Mouse (Mus musculus) liver, embryonic 14.5 days (tissue): ENCODE measurements around the gene Hivep3. TPM values are rescaled to one million over a fixed set of nuclear protein-coding genes. Genes with fewer than 3 reads are reported as not detected.

ENCODE experiments used
- ATAC-seq: fragments of 200-750 bp; cut with Nextera tagmentation; 2 replicates; pipeline ENCODE4 v1.8.0; 2017; ENCODE audit warnings: moderate number of reproducible peaks, mild to moderate bottlenecking, moderate library complexity; ENCODE audit not compliant: insufficient read depth
- DNase-seq, 3 experiments: peaks; one replicate each; pipeline ENCODE4 v3.0.0-alpha.2; 2012 to 2013; ENCODE audit warnings: low read depth in 3 of 3, low spot score in 3 of 3
- H3K27ac ChIP-seq: fragments of 300-500 bp; sonication (generic); 2 replicates; pipeline ENCODE4 v1.5.1; 2014; ENCODE audit warnings: moderate library complexity, mild to moderate bottlenecking, control low read depth, inconsistent platforms
- H3K27me3 ChIP-seq: fragments of 300-500 bp; sonication (generic); 2 replicates; pipeline ENCODE4 v1.6.1; 2014; ENCODE audit warnings: mild to moderate bottlenecking, low read length, moderate library complexity; ENCODE audit not compliant: control insufficient read depth, insufficient read depth
- H3K36me3 ChIP-seq: fragments of 300-500 bp; sonication (generic); replicated peaks from 2 replicates; pipeline ENCODE4 v1.6.1; 2014; ENCODE audit warnings: low read depth; ENCODE audit not compliant: control insufficient read depth, insufficient read depth
- H3K4me1 ChIP-seq, 2 experiments: fragments of 200-500 bp in 1 of 2; fragments of 300-500 bp in 1 of 2; sonication (generic) in 1 of 2; replicated peaks; 2 replicates each; pipeline ENCODE4 v1.6.1; 2012 to 2014; ENCODE audit warnings: antibody characterized with exemption in 1 of 2, inconsistent platforms in 1 of 2, low read length in 1 of 2; ENCODE audit not compliant: control insufficient read depth in 2 of 2, insufficient read depth in 2 of 2
- H3K4me2 ChIP-seq: fragments of 300-500 bp; sonication (generic); 2 replicates; pipeline ENCODE4 v1.6.1; 2014; ENCODE audit warnings: low read depth, mild to moderate bottlenecking, control low read depth, moderate library complexity
- H3K4me3 ChIP-seq, 2 experiments: fragments of 200-500 bp in 1 of 2; fragments of 300-500 bp in 1 of 2; sonication (generic) in 1 of 2; 2 replicates each; pipeline ENCODE4 v1.5.1; 2012 to 2014; ENCODE audit warnings: low read depth in 2 of 2, low read length in 2 of 2, mild to moderate bottlenecking in 2 of 2, control low read depth in 1 of 2, inconsistent platforms in 1 of 2, moderate library complexity in 1 of 2; ENCODE audit not compliant: insufficient read depth in 1 of 2
- H3K9ac ChIP-seq: fragments of 300-500 bp; sonication (generic); replicated peaks from 2 replicates; pipeline ENCODE4 v1.6.1; 2014; ENCODE audit warnings: mild to moderate bottlenecking, control low read depth, moderate library complexity
- H3K9me3 ChIP-seq: fragments of 300-500 bp; sonication (generic); 2 replicates; pipeline ENCODE4 v1.6.1; 2016; ENCODE audit warnings: low read length, mixed read lengths; ENCODE audit not compliant: control insufficient read depth
- CTCF ChIP-seq: IDR thresholded peaks from 2 replicates; pipeline ENCODE4 v1.5.1; 2016; ENCODE audit warnings: antibody characterized with exemption, low read depth, control low read depth
- EP300 ChIP-seq: IDR thresholded peaks from 2 replicates; pipeline ENCODE4 v1.6.1; 2016; ENCODE audit warnings: antibody characterized with exemption, low read depth
- WGBS: fragments of 180-500 bp; shearing (Covaris S2); extraction: QIAGEN DNeasy Blood & Tissue Kit; methylation state at CpG from one replicate; pipeline ENCODE4 v1.1.7; 2014; ENCODE audit not compliant: insufficient replicate concordance; 5-methylcytosine and 5-hydroxymethylcytosine counted together
- polyA plus RNA-seq, 2 experiments: library from polyadenylated mRNA; depleted of rRNA in 1 of 2; stranded (reverse) in 1 of 2; unstranded in 1 of 2; fragments of >200 nt; fragmentation: Nextera tagmentation in 1 of 2; extraction: Ambion mirVana in 1 of 2; gene quantifications; 2 replicates each; pipeline versions ENCODE4 v1.2.1 to v1.2.3; 2012 to 2014

Hivep3 gene
- polyA plus RNA-seq, 2 experiments, result 1.9 to 2.7 TPM

DNA sequence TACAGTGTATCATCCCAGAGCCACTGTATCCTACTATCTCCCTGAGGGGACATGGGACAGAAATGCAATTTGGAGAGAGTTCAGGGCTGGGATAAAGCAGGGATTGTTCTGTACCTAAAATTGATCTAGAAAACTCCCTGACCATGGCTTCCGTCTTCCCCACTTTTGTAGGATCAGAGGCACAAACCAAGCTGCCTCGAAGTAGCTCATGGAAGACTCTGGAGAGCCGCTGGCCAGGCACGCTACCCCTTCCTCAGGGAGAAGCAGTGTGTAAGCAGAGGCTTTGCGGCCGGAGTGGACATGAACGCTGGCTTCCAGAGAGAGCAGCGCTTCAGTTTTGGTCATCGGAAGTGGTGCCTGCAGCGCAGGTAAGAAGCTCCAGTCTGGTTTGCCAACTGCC, 331.1 kb downstream of the Hivep3 start, which contains the start of gene AL607142.1:
Gene AL607142.1 (plus strand): TSS at position 301 of the 400 bp plus-strand sequence.
- 83% methylated on average over 10 of the region's 10 CpGs for whole genome bisulfite sequencing
- TF ChIP-seq EP300 (no peak), CTCF (no peak)

GRCm38 (mm10) chr4:120066841-120067591, 333.4 kb downstream of the Hivep3 start:
- Histone ChIP-seq H3K9me3 (no peaks in the 10 kb centered on the region), H3K4me2 (no peak overlapping the region), H3K4me3 (no peak overlapping the region), H3K4me1 (no peaks in the 10 kb centered on the region), H3K27me3 (no peaks in the 10 kb centered on the region), H3K36me3 (no peaks in the 10 kb centered on the region), H3K9ac (no peak overlapping the region), H3K27ac (no peak overlapping the region)
- ATAC-seq (no peak), DNase-seq (no peak)
- TF ChIP-seq EP300 (no peak), CTCF (no peak)
- WGBS, result 71% methylated on average over 9 of the region's 9 CpGs

More for the DNA sequence above, 331.1 kb downstream of the Hivep3 start, which contains the start of gene AL607142.1:
- no peak within 1 kb of the TSS for H3K9ac ChIP-seq
- H3K27me3 ChIP-seq, result no peaks in the 10 kb centered on the region
- no peaks in the 10 kb centered on the region for H3K4me1 ChIP-seq
- DNase-seq (no peak), ATAC-seq (no peak)
- no peak within 1 kb of the TSS for H3K4me2 ChIP-seq
- no peak within 1 kb of the TSS for H3K27ac ChIP-seq
- no peaks in the 10 kb centered on the region for H3K36me3 ChIP-seq
- H3K4me3 ChIP-seq, result no peak within 1 kb of the TSS
- H3K9me3 ChIP-seq, result no peaks in the 10 kb centered on the region

DNA sequence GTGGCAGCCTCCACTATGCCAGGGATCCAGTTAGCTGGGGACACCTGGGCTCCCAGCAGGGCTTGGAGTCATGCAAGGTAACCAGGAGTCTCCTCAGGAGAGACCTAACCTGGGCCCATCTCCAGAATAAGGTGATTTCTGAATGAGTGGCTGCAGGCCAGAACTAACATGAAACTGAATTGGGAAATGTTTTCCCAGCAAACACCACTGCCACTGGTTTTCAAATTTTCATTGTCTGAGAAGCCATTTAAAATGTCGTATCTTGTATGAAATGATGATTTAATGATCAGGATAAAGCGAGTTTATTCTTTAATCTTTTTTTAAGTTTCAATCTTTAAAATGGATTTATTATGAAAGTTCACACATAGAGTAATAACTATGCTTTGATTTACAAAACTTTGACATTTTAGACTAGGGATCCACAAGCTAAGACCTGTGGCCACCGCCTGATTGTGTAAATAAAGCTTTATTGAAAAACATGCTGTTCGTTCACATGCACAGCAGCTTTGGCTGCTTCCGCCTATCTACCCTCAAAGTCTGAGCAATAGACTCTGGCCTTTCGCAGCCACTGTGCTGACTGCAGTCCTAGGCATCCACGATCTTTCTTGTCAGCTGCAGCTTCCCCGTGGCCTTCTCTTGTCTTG, 334.1 kb downstream of the Hivep3 start:
- no peak for ATAC-seq
- WGBS, result 63% methylated on average over 8 of the region's 8 CpGs
- H3K36me3 ChIP-seq, result no peaks in the 10 kb centered on the region
- DNase-seq, result no peak
- H3K9me3 ChIP-seq, result no peaks in the 10 kb centered on the region
- H3K27ac ChIP-seq, result no peak overlapping the region
- no peaks in the 10 kb centered on the region for H3K27me3 ChIP-seq
- H3K4me1 ChIP-seq, result no peaks in the 10 kb centered on the region
- no peak overlapping the region for H3K4me2 ChIP-seq
- no peak overlapping the region for H3K9ac ChIP-seq
- no peak for TF ChIP-seq EP300
- TF ChIP-seq CTCF, result no peak
- H3K4me3 ChIP-seq, result no peak overlapping the region

DNA sequence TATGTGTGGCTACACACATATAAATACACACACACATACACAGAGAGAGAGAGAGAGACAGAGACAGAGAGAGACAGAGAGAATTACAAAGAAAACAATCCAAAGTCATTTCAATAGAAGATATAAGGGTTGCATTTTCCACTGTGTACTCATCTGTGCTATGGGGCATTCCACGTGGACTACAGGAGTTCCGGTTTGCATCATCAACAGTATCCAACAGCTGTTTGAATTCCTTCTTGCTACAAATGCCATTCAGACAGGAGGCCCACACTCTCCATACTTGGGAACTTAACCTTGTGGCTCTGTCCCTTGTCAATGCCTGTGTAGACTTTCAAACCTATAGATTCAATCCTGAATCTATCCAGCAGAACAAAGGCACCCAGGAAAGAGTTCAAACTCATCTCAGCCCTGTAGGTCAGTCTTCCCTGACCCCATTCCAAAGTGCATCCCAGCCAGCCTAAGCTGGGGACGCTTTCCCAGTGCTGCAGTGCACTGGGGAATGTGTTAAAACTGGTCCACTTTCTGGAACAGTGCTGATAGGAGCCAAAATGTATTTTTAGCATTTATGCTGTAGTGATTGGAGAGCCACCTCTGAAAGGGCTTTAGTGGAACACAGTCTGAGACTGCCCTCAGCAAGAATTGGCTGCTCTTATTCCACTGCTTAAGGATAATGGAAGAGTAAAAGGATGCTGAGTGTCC, 335.4 kb downstream of the Hivep3 start:
- 62% methylated on average over 3 of the region's 3 CpGs for WGBS
- no peaks in the 10 kb centered on the region for H3K9me3 ChIP-seq
- H3K4me2 ChIP-seq, result no peak overlapping the region
- no peak overlapping the region for H3K4me3 ChIP-seq
- no peaks in the 10 kb centered on the region for H3K4me1 ChIP-seq
- H3K27me3 ChIP-seq, result no peaks in the 10 kb centered on the region
- H3K36me3 ChIP-seq, result no peaks in the 10 kb centered on the region
- ATAC-seq (no peak), DNase-seq (no peak)
- TF ChIP-seq EP300 (no peak), CTCF (no peak)
- H3K27ac ChIP-seq, result no peak overlapping the region
- H3K9ac ChIP-seq, result no peak overlapping the region

DNA sequence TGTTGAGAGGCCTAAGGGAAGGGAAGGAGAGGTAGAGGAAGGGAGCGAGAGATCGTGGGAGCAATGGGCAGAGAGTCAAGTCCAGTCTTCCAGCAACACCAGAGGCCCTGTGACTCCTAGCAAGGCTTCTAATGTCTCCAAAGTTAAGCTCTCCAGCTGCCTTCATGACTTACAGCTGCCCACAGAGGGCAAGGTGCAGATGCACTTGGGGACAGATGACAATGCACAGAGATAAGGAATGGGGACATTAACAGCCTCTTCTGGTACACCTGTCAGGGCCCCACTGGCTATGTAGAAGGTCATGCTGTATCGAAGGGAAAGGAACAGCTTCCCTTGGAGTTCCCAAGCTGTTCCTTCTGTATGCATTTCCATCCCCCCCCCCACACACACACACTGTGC, 336.0 kb downstream of the Hivep3 start:
- ATAC-seq, result no peak
- no peak overlapping the region for H3K4me3 ChIP-seq

More for the DNA sequence above, 336.0 kb downstream of the Hivep3 start:
- H3K27ac ChIP-seq, result no peak overlapping the region
- H3K9ac ChIP-seq, result no peak overlapping the region
- no peaks in the 10 kb centered on the region for H3K36me3 ChIP-seq
- H3K27me3 ChIP-seq, result no peaks in the 10 kb centered on the region
- no peaks in the 10 kb centered on the region for H3K9me3 ChIP-seq
- TF ChIP-seq CTCF, result no peak
- WGBS, result 66% methylated on average over 3 of the region's 3 CpGs
- no peaks in the 10 kb centered on the region for H3K4me1 ChIP-seq
- no peak overlapping the region for H3K4me2 ChIP-seq
- no peak for DNase-seq
